Mouse (Mus musculus): ENCODE measurements around the gene Heatr5b.

The Heatr5b gene

GRCm38 (mm10) chr17:78769341-78769740 lies 65.8 kb downstream of the Heatr5b start:
- intact Hi-C loops (cut with DNase I) = no loop called here

DNA sequence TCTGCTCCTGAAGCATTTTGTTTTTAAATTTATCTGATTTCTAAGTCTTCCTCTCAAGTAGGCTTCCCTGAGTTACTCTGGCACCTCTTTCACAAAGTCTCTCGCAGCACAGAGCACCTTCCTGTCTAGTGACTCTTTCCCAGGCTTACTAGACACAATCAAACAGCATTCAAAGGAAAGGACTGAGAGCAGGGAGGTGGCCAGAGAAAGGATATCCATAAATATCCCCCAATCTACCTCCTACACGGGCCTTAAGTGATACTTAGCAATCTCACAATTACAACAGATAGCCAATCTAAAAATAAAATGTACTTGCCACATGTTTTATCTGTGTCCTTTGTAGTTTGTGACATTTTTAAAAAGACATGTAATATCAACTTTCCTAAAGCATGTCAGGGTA lies 66.2 kb downstream of the Heatr5b start:
- intact Hi-C loops (cut with DNase I) = no loop called here

GRCm38 (mm10) chr17:78767546-78767945 lies 67.6 kb downstream of the Heatr5b start:
- intact Hi-C loops (cut with DNase I) = no loop called here

DNA sequence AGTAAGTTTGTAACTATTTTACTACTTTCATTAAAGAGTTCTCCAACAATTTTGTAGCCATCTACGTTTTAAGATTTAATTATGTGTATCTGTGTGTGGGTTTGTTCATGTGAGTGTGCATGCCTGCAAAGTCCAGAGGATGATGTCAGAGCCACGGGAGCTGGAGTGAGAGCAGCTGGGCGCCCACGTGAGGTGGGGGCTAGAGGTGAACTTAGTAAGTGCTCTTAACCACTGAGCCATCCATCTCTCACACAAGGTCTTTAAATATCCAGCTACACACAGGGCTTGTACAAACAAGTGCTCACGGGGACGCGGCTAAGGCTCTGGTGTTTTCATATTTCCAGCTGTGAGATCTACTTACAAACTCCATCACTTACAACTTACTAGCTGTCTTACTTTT lies 69.1 kb downstream of the Heatr5b start:
- intact Hi-C loops (cut with DNase I) = no loop called here

DNA sequence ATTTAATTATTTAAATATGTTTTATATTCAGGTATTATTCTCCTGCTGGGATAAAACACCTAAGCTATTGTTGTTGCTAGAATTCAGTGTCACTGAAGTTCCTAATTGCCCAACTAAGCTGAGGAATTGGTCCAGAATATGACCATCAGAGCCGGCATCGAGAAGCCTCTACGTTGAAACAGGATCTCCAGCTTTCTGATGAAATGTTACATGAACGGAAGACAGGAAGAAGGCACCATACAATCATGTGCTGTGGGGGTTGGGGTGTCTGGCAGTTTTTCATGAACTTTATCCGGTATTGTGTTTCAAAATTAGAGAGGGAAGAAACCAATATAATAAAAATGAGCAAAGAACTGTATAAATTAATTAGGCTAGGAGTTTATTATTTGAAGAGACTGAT lies 71.9 kb downstream of the Heatr5b start:
- intact Hi-C loops (cut with DNase I) = no loop called here

GRCm38 (mm10) chr17:78752938-78753655 lies 82.1 kb downstream of the Heatr5b start:
- intact Hi-C loops (cut with DNase I) = no loop called here

GRCm38 (mm10) chr17:78752064-78752463 lies 83.1 kb downstream of the Heatr5b start:
- intact Hi-C loops (cut with DNase I) = no loop called here

- intact Hi-C loops (cut with DNase I) = no loop called here
Measured at GRCm38 (mm10) chr17:78748440-78748839, 86.7 kb downstream of the Heatr5b start.

- intact Hi-C loops (cut with DNase I) = no loop called here
Measured at GRCm38 (mm10) chr17:78738416-78738815, 96.7 kb downstream of the Heatr5b start.

GRCm38 (mm10) chr17:78737771-78738170 lies 97.4 kb downstream of the Heatr5b start:
- intact Hi-C loops (cut with DNase I) = no loop called here

DNA sequence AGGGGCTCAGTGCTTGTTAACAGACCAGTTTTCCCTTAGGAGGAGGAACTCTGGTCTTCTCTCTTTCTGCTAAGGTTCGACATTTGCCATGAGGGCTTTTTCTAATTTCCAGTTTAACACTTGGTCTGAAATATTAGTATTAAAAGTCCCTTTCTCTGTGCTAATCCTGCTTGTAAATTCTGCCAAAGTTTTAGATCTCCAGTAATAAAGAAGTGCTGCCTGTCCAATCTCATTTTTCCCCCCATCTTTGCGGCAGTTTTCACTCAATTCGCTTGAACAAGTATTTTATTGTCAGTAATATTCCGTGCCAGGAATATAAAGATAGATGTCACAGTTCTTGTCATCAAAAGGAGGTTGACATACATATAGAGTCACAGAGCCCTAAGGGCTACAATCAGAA lies 98.1 kb downstream of the Heatr5b start, which contains the start of gene Strn:
TSS of gene Strn (minus strand) at position 101 of the 400 bp plus-strand sequence.
- intact Hi-C loops (cut with DNase I) = no loop called here

- intact Hi-C loops (cut with DNase I) = no loop called here
Measured at GRCm38 (mm10) chr17:78736473-78736988, 98.6 kb downstream of the Heatr5b start.

DNA sequence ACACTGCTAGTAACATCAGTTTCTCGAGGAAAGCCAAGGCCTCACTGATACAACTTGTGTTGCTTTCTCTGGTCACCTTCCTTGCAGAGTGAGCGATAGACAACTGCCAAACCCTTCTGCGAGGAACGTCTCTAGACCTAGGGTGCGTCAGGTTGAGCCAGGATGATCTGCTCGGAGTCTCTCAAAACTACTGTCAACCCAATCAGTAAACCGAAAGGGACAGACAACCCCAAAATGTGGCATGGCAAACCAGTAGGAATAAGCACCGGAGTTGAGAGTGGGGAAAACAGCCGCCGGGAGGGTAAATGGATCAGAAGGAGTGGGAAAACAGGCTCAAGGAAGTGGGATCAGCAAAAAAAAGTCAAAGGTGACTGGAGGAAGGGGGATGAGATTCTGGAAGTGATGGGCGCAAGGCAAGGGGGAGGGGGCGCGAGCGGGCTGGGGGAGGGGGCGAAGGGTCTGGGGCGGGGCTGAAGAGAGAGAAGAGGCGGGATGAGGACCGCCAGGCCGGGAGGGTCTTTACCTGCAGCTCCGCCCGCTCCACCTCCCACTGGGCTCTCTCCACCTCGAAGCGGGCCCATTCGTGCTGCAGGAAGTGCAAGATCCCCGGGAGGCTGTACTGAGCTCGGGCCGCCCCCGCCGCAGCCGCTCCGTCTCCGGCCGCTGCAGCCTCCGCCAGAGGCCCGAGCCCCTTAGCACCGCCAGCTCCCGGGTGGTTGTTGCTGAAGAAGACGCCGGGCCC lies 99.3 kb downstream of the Heatr5b start:
- intact Hi-C loops (cut with DNase I) = loop anchor here (2.0 kb wide), 1 partner anchor 133 kb away; no protein-coding TSS in a partner anchor

GRCm38 (mm10) chr17:78734806-78735205 lies 100.4 kb downstream of the Heatr5b start:
- intact Hi-C loops (cut with DNase I) = loop anchor here (2.0 kb wide), 1 partner anchor 132 kb away; no protein-coding TSS in a partner anchor

- intact Hi-C loops (cut with DNase I) = no loop called here
Measured at GRCm38 (mm10) chr17:78732056-78732455, 103.1 kb downstream of the Heatr5b start.

- intact Hi-C loops (cut with DNase I) = no loop called here
Measured at GRCm38 (mm10) chr17:78726746-78727449, 108.3 kb downstream of the Heatr5b start.

DNA sequence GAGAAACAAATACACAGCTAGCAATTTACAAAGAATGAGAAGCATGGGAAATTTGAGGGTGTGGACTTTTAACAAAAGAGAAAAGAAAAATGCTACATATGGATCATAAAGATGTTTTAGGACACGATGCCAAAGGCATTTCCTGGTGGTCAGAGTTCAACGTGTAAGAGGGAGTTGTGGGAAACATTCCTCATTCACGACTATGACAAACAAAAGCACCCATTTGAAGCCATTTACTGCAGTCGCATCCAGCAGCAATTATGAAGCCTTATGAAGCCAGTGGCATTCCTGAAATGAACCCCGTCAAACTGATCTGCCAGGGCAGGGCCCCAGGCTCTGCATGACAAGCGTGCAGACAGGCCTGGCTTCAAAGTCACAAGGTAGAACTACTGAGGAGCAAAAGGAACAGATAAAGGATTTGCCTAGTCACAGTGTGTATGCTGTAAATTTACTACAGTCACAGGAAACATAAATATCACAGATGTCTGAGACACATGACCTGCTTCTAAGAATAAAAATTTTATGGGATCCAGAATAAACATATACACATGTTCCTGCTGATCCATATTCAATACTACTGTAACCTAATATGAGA lies 110.6 kb downstream of the Heatr5b start:
- intact Hi-C loops (cut with DNase I) = no loop called here

GRCm38 (mm10) chr17:78721690-78722089 lies 113.5 kb downstream of the Heatr5b start:
- intact Hi-C loops (cut with DNase I) = no loop called here

- intact Hi-C loops (cut with DNase I) = no loop called here
Measured at GRCm38 (mm10) chr17:78719086-78719485, 116.1 kb downstream of the Heatr5b start.

DNA sequence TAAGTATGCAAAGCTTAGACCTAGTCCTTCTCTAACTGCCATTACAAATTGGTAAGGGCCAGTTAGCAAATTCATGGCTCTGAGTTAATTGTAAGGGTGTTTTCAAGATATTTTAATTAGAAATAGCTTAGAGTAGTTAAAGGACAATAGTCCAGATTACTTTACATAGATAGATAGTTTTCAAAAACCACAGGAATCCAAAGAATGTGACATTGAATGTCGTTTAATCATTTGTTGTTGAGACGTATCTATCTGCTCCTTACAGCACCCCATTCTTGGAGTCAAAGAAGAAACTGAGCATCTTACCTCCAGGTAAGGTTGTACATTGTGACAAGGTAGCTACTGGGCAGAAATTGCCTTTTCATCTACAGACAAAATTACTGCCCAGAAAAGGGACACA lies 124.9 kb downstream of the Heatr5b start:
- intact Hi-C loops (cut with DNase I) = no loop called here

DNA sequence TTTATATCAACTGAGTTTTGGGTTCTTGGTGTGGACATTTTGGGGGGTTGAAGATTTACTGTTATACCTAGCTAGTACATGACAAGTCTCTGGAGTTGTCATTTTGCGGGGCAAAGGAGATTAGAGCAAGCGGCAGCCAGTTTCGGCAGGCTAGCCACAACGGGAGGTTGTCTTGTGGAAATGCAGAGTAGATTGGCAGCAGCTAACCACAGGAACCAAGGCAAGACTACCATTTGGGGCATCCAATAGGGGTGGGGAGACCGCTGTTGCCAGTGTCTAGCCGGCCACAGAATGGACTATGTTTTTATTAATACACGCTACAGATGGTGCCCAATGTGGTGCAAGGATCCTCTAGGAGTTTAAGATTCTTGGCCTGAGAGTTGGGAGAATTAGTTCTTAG lies 126.7 kb downstream of the Heatr5b start:
- intact Hi-C loops (cut with DNase I) = no loop called here
